Mouse (Mus musculus): ENCODE results near the gene Trim2. TPM values are rescaled to one million over a fixed set of nuclear protein-coding genes. Genes with fewer than 3 reads are reported as not detected.
A peak's percentile ranks its signal among the peaks of the same experiment; 100 is the strongest.

Trim2 gene
- polyA plus RNA-seq, 1 experiment from 2014 or later: 23.0 TPM

GRCm38 (mm10) chr3:84208475-84208874 lies 98.2 kb downstream of the Trim2 start:
- Histone ChIP-seq H3K36me3 (ENCODE audit: insufficient read depth, low read length) (0 out of 2 replicates have a peak, but pooled peaks cover 4% of the 10 kb centered on the region), H3K27ac (no peak overlapping the region), H3K4me3 (replicated peaks; ENCODE audit: low read depth, low read length) (no peak overlapping the region), H3K4me1 (replicated peaks; ENCODE audit: insufficient read depth, low read length) (no peaks in the 10 kb centered on the region), H3K9me3 (replicated peaks; ENCODE audit: low read length) (no peaks in the 10 kb centered on the region), H3K9ac (ENCODE audit: low read depth, low read length) (no peak overlapping the region), H3K27me3 (ENCODE audit: insufficient read depth, low read length) (no peaks in the 10 kb centered on the region), H3K4me2 (ENCODE audit: low read length) (no peak overlapping the region)
- TF ChIP-seq CTCF (IDR thresholded peaks at IDR 0.05; ENCODE audit: low read depth): no peak
- DNase-seq (ENCODE audit: low spot score): no peak
- ATAC-seq (replicated peaks; ENCODE audit: low FRiP score, low read depth): no peak
- WGBS: 91% methylated on average over 7 of the region's 7 CpGs

DNA sequence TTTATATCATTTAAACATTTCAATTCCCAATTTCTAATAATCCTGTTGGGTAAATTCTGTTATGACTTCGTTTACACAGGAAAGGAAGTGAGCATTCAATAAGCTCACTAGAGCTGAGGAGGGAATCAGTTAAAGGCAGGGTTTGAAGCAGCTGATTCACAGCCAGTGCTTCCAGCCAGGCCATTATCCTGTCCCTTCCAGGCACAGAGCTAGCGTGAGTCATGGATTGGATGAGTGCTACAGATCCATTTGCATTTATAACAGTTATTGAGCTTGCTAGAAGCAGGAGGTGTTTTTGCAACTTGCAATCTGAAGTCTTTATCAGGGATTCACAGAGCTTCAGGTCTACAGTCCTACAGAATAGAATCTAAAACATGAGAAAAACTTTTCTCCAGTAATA lies 99.3 kb downstream of the Trim2 start:
- Histone ChIP-seq H3K4me2 (ENCODE audit: low read length) (no peak overlapping the region), H3K27me3 (ENCODE audit: insufficient read depth, low read length) (no peaks in the 10 kb centered on the region), H3K27ac (no peak overlapping the region), H3K9ac (ENCODE audit: low read depth, low read length) (no peak overlapping the region), H3K4me3 (replicated peaks; ENCODE audit: low read depth, low read length) (no peak overlapping the region), H3K4me1 (replicated peaks; ENCODE audit: insufficient read depth, low read length) (no peaks in the 10 kb centered on the region), H3K9me3 (replicated peaks; ENCODE audit: low read length) (no peaks in the 10 kb centered on the region), H3K36me3 (ENCODE audit: insufficient read depth, low read length) (0 out of 2 replicates have a peak, but pooled peaks cover 4% of the 10 kb centered on the region)
- no peak for TF ChIP-seq CTCF (IDR thresholded peaks at IDR 0.05; ENCODE audit: low read depth)
- WGBS: 58% methylated on average over 2 of the region's 2 CpGs
- ATAC-seq (replicated peaks; ENCODE audit: low FRiP score, low read depth) (no peak), DNase-seq (ENCODE audit: low spot score) (no peak)

- H3K36me3 ChIP-seq (ENCODE audit: insufficient read depth, low read length): 0 out of 2 replicates have a peak, but pooled peaks cover 4% of the 10 kb centered on the region
- no peak overlapping the region for H3K4me2 ChIP-seq (ENCODE audit: low read length)
- no peak overlapping the region for H3K27ac ChIP-seq
- DNase-seq (ENCODE audit: low spot score): no peak
- no peak for ATAC-seq (replicated peaks; ENCODE audit: low FRiP score, low read depth)
- no peak overlapping the region for H3K9ac ChIP-seq (ENCODE audit: low read depth, low read length)
- H3K4me3 ChIP-seq (replicated peaks; ENCODE audit: low read depth, low read length): no peak overlapping the region
- no peak for TF ChIP-seq CTCF (IDR thresholded peaks at IDR 0.05; ENCODE audit: low read depth)
- no peaks in the 10 kb centered on the region for H3K9me3 ChIP-seq (replicated peaks; ENCODE audit: low read length)
- H3K27me3 ChIP-seq (ENCODE audit: insufficient read depth, low read length): no peaks in the 10 kb centered on the region
- H3K4me1 ChIP-seq (replicated peaks; ENCODE audit: insufficient read depth, low read length): no peaks in the 10 kb centered on the region
- 78% methylated on average over 3 of the region's 3 CpGs for WGBS
These were observed 100.6 kb downstream of the Trim2 start for GRCm38 (mm10) chr3:84206106-84206505.

DNA sequence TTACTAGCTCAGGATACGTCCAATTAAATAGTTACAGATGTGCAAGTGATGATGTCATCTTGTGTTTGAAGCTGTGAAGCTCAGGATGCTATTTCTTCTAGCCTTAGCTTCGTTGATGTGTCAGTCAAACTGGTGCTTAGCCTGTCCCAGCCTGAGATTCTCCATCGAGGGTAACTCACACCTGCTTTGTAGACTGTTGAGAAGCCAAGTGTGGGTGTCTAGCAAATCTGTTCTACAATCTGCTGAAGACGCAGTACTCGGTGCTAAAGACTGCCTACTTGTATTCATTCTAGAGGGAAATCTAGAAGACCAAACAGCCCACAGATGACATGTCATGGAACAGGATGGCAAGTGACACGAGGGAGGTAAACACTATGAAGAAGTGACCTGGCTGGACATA lies 101.0 kb downstream of the Trim2 start:
- TF ChIP-seq CTCF (IDR thresholded peaks at IDR 0.05; ENCODE audit: low read depth): no peak
- 0 out of 2 replicates have a peak, but pooled peaks cover 4% of the 10 kb centered on the region for H3K36me3 ChIP-seq (ENCODE audit: insufficient read depth, low read length)
- 86% methylated on average over 6 of the region's 6 CpGs for WGBS
- H3K27ac ChIP-seq: no peak overlapping the region
- ATAC-seq (replicated peaks; ENCODE audit: low FRiP score, low read depth): no peak
- H3K9ac ChIP-seq (ENCODE audit: low read depth, low read length): no peak overlapping the region
- H3K9me3 ChIP-seq (replicated peaks; ENCODE audit: low read length): no peaks in the 10 kb centered on the region
- no peaks in the 10 kb centered on the region for H3K27me3 ChIP-seq (ENCODE audit: insufficient read depth, low read length)
- H3K4me2 ChIP-seq (ENCODE audit: low read length): no peak overlapping the region
- 0 out of 2 replicates have a peak, but pooled peaks cover 1% of the 10 kb centered on the region for H3K4me1 ChIP-seq (replicated peaks; ENCODE audit: insufficient read depth, low read length)
- no peak for DNase-seq (ENCODE audit: low spot score)
- no peak overlapping the region for H3K4me3 ChIP-seq (replicated peaks; ENCODE audit: low read depth, low read length)

GRCm38 (mm10) chr3:84204640-84205039 lies 102.0 kb downstream of the Trim2 start:
- H3K27ac ChIP-seq: no peak overlapping the region
- DNase-seq (ENCODE audit: low spot score): no peak
- no peaks in the 10 kb centered on the region for H3K9me3 ChIP-seq (replicated peaks; ENCODE audit: low read length)
- H3K9ac ChIP-seq (ENCODE audit: low read depth, low read length): no peak overlapping the region
- H3K4me1 ChIP-seq (replicated peaks; ENCODE audit: insufficient read depth, low read length): 0 out of 2 replicates have a peak, but pooled peaks cover 4% of the 10 kb centered on the region
- no peak for ATAC-seq (replicated peaks; ENCODE audit: low FRiP score, low read depth)
- 0 out of 2 replicates have a peak, but pooled peaks cover 4% of the 10 kb centered on the region for H3K36me3 ChIP-seq (ENCODE audit: insufficient read depth, low read length)
- TF ChIP-seq CTCF (IDR thresholded peaks at IDR 0.05; ENCODE audit: low read depth): no peak
- 70% methylated on average over 5 of the region's 5 CpGs for WGBS
- no peak overlapping the region for H3K4me3 ChIP-seq (replicated peaks; ENCODE audit: low read depth, low read length)
- H3K4me2 ChIP-seq (ENCODE audit: low read length): no peak overlapping the region
- H3K27me3 ChIP-seq (ENCODE audit: insufficient read depth, low read length): no peaks in the 10 kb centered on the region

DNA sequence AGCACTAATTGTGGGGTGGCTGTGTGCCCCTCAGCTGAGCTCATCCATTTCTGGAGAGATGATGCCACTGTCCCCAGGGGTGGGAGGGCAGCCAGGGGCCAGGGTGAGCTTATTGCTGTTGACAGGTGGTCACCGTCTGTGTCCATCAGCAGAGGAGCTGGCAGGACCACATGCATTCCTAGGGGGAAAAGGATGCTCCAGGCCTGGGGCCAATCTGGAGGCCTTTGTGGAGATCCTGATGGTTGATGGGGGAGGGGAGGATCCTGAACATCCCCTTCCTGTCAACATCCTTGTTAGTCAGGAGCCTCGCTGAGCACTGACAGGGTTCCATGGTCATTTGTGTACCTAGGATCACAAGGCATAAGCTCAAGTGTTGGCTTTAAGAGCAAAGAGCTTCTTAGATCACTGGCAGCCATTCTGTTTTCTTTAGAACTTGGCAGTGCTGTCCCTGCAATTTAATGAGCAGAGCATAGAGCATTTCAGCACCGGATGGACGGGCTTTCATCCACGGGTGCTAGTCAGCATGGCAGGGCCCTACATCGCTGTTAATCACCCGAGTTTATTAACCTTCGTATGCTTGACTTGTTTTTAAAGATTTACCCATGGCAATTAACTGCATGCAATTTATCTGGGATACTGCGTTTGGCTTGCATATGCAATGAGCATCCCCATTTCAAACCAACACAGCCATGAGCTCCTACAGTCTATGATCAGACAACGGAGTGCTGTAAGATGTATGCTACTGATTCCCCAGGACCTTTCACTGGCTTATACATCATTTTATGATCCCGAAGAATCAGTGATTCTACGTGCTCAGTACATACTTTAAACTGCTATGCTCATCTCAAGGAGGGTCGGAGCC lies 105.9 kb downstream of the Trim2 start:
- Histone ChIP-seq H3K27ac (no peak overlapping the region), H3K27me3 (ENCODE audit: insufficient read depth, low read length) (no peaks in the 10 kb centered on the region), H3K9me3 (replicated peaks; ENCODE audit: low read length) (no peaks in the 10 kb centered on the region), H3K9ac (ENCODE audit: low read depth, low read length) (no peak overlapping the region), H3K4me3 (replicated peaks; ENCODE audit: low read depth, low read length) (no peak overlapping the region), H3K36me3 (ENCODE audit: insufficient read depth, low read length) (0 out of 2 replicates have a peak, but pooled peaks cover 4% of the 10 kb centered on the region), H3K4me1 (replicated peaks; ENCODE audit: insufficient read depth, low read length) (0 out of 2 replicates have a peak, but pooled peaks cover 4% of the 10 kb centered on the region), H3K4me2 (ENCODE audit: low read length) (no peak overlapping the region)
- 37% methylated on average over 13 of the region's 13 CpGs for whole genome bisulfite sequencing
- TF ChIP-seq CTCF (IDR thresholded peaks at IDR 0.05; ENCODE audit: low read depth): no peak
- peak; percentile 54 for DNase-seq (ENCODE audit: low spot score)
- ATAC-seq (replicated peaks; ENCODE audit: low FRiP score, low read depth): peak; percentile 29; the same call in 1 of the 2 replicates

All from kidney, postnatal 0 days (tissue).